Mouse (Mus musculus) ES-CJ7 (cell line): ENCODE results near the gene Spaca1.

Source experiments
- DNase-seq: peaks from one replicate; pipeline ENCODE4 v3.0.0; 2011; ENCODE audit warnings: low read depth, low spot score

Gene Spaca1

GRCm38 (mm10) chr4:34049571-34050255, at the start of gene Spaca1:
Spaca1 (minus strand) TSS chr4:34050191.
- peak; percentile 13 for DNase-seq

- DNase-seq, result peak; percentile 37
Observed at GRCm38 (mm10) chr4:34087286-34087685, 37.3 kb upstream of the Spaca1 start.

GRCm38 (mm10) chr4:34081064-34081463, 31.1 kb upstream of the Spaca1 start:
- no peak for DNase-seq

- DNase-seq, result no peak
Observed at GRCm38 (mm10) chr4:34069002-34069401, 19.0 kb upstream of the Spaca1 start.

GRCm38 (mm10) chr4:34058320-34058719, 8.3 kb upstream of the Spaca1 start:
- no peak for DNase-seq

GRCm38 (mm10) chr4:34026771-34027170, 23.2 kb downstream of the Spaca1 start:
- DNase-seq, result no peak

- DNase-seq, result no peak
Observed at GRCm38 (mm10) chr4:34021456-34021855, 28.5 kb downstream of the Spaca1 start.

- no peak for DNase-seq
Observed at GRCm38 (mm10) chr4:33996382-33996781, 53.6 kb downstream of the Spaca1 start.

GRCm38 (mm10) chr4:33992687-33993086, 57.3 kb downstream of the Spaca1 start:
- no peak for DNase-seq

- no peak for DNase-seq
Observed at GRCm38 (mm10) chr4:33988466-33989089, 61.4 kb downstream of the Spaca1 start.
